ENCODE assay signal across 12 mouse cellular contexts in genomic region chr11:4734179-4734578, GRCm38 (mm10). TPM values are rescaled to one million over a fixed set of nuclear protein-coding genes. Genes with fewer than 3 reads are reported as not detected.
A peak's percentile ranks its signal among the peaks of the same experiment; 100 is the strongest.
DNase-seq lines count a peak whose midpoint lies in the region; ATAC-seq and TF ChIP-seq lines count a peak whose summit lies in the region.
"Had no signal": no experiment of that assay in that cellular context is flagged by ENCODE, and none has a peak within 500 bp of the region (broad histone marks: within the 10 kb centered on the region; RNA-seq: fewer than 3 reads in every experiment).

No protein-coding gene starts in this region.

- no peak overlapping the region for H3K27ac ChIP-seq in kidney, adult 2 months (ENCODE audit: insufficient read depth, low read depth, low read length)
- H3K27ac ChIP-seq in hindbrain, postnatal 0 days = no peak overlapping the region
- H3K27ac ChIP-seq: kidney, embryonic 15.5 days had no signal

- TF ChIP-seq POLR2A in kidney, adult 2 months (IDR thresholded peaks at IDR 0.05; ENCODE audit: low read depth, low read length) = no peak
- TF ChIP-seq POLR2A in brain, embryonic 14.5 days (IDR thresholded peaks at IDR 0.05; ENCODE audit: borderline replicate concordance, extremely low read depth, insufficient read depth, insufficient read length, poor library complexity, severe bottlenecking) = no peak

- H3K4me2 ChIP-seq in hindbrain, postnatal 0 days (ENCODE audit: low read depth, low read length) = no peak overlapping the region
- H3K4me2 ChIP-seq: kidney, embryonic 15.5 days had no signal

- no peak for TF ChIP-seq CTCF in kidney, adult 2 months (conservative IDR thresholded peaks at IDR 0.05; ENCODE audit: insufficient read depth, insufficient read length, low read depth, low read length)
- no peak for TF ChIP-seq CTCF in E14TG2a.4 (conservative IDR thresholded peaks at IDR 0.05; ENCODE audit: low read length)
- peak; percentile 54 for TF ChIP-seq CTCF in brain, embryonic 14.5 days (IDR thresholded peaks at IDR 0.05; ENCODE audit: borderline replicate concordance, extremely low read depth, insufficient read depth, insufficient read length)
- TF ChIP-seq CTCF in hindbrain, postnatal 0 days (IDR thresholded peaks at IDR 0.05; ENCODE audit: low read depth) = peak; percentile 55

- no peaks in the 10 kb centered on the region for H3K4me1 ChIP-seq in kidney, adult 2 months (ENCODE audit: control insufficient read depth, insufficient read depth, low read length)
- peaks cover 74% of the 10 kb centered on the region for H3K4me1 ChIP-seq in E14TG2a.4 (replicated peaks; ENCODE audit: low read depth, low read length)
- 0 out of 2 replicates have a peak, but pooled peaks cover 6% of the 10 kb centered on the region for H3K4me1 ChIP-seq in hindbrain, postnatal 0 days (ENCODE audit: insufficient read depth, low read length)

- H3K27me3 ChIP-seq in kidney, adult 2 months (replicated peaks; ENCODE audit: control insufficient read depth, insufficient read depth, low read length) = no peaks in the 10 kb centered on the region
- H3K27me3 ChIP-seq in E14TG2a.4 (ENCODE audit: insufficient read depth, low read length) = peaks cover 6% of the 10 kb centered on the region
- H3K27me3 ChIP-seq in hindbrain, postnatal 0 days (ENCODE audit: insufficient read depth, low read length) = no peaks in the 10 kb centered on the region
- H3K27me3 ChIP-seq: kidney, embryonic 15.5 days had no signal

- no peaks in the 10 kb centered on the region for H3K9me3 ChIP-seq in E14TG2a.4 (ENCODE audit: low read length)
- no peaks in the 10 kb centered on the region for H3K9me3 ChIP-seq in hindbrain, postnatal 0 days (ENCODE audit: low read length)
- H3K9me3 ChIP-seq: kidney, embryonic 15.5 days had no signal

- H3K4me3 ChIP-seq in kidney, adult 2 months (ENCODE audit: insufficient read depth, low read depth, low read length) = no peak overlapping the region
- H3K4me3 ChIP-seq in E14TG2a.4 (replicated peaks; ENCODE audit: low read length) = peak overlapping the region; percentile 52
- H3K4me3 ChIP-seq in hindbrain, postnatal 0 days (ENCODE audit: low read length) = no peak overlapping the region
- H3K4me3 ChIP-seq: kidney, embryonic 15.5 days had no signal

- WGBS in kidney, adult 2 months = 58% methylated on average over 12 of the region's 12 CpGs
- 31% methylated on average over 12 of the region's 12 CpGs for WGBS in hindbrain, postnatal 0 days

- DNase-seq in kidney, postnatal 10 days = peak; percentile 35
- DNase-seq in kidney, adult 2 months = no peak
- DNase-seq in brain, embryonic 14.5 days (ENCODE audit: low read depth) = peak; percentile 47
- DNase-seq in hindbrain, postnatal 0 days (ENCODE audit: low spot score) = peak; percentile 56
- no peak for DNase-seq in adipocyte (ENCODE audit: low spot score)
- no peak for DNase-seq in adrenal gland, adult 18-20 months (ENCODE audit: low spot score in 2 of 2)
- no peak for DNase-seq in layer of hippocampus, postnatal 36 days
- DNase-seq: cerebellum, adult 9-11 months; heart, adult 18-20 months; heart, postnatal 36 days had no signal

- H3K9ac ChIP-seq in hindbrain, postnatal 0 days (replicated peaks; ENCODE audit: low read length) = no peak overlapping the region
- H3K9ac ChIP-seq: kidney, embryonic 15.5 days had no signal

- ATAC-seq in hindbrain, postnatal 0 days = no peak

- no peaks in the 10 kb centered on the region for H3K36me3 ChIP-seq in kidney, adult 2 months (ENCODE audit: control insufficient read depth, insufficient read depth, low read length)
- peaks cover 29% of the 10 kb centered on the region for H3K36me3 ChIP-seq in E14TG2a.4 (ENCODE audit: insufficient read depth, low read length)
- H3K36me3 ChIP-seq in hindbrain, postnatal 0 days (ENCODE audit: insufficient read depth, low read length) = no peaks in the 10 kb centered on the region
- H3K36me3 ChIP-seq: kidney, embryonic 15.5 days had no signal

RNA-seq across cellular contexts. Expression of gene Cabp7, which starts 12.4 kb away (rescaled TPM):
- not detected in 2 replicates for polyA plus RNA-seq in kidney, adult 2 months (2012; rRNA removed)
- polyA plus RNA-seq in brain, embryonic 14.5 days (2012; rRNA removed) = 5.0 and 5.2 TPM in 2 replicates
- 20.4 and 23.6 TPM in 2 replicates for total RNA-seq in hindbrain, postnatal 0 days (2014; rRNA removed)
- polyA plus RNA-seq in hindbrain, postnatal 0 days (2015; fragmentation: Nextera tagmentation; extraction: Ambion mirVana) = 2.9 and 3.3 TPM in 2 replicates
- total RNA-seq in adrenal gland, adult 18-20 months (2021) = under 1 TPM in 1 of 2 experiments, not detected in 1; 0.45 TPM
- 100 to 1,000 TPM; 287 to 306 TPM for total RNA-seq in layer of hippocampus, postnatal 36 days (2021)
- total RNA-seq: heart, adult 18-20 months; heart, postnatal 36 days had no signal

RNA-seq across cellular contexts. Expression of gene Zmat5, which starts 29.7 kb away (rescaled TPM):
- polyA plus RNA-seq in kidney, adult 2 months (2012; rRNA removed) = 62.6 and 65.1 TPM in 2 replicates
- 40.2 and 57.7 TPM in 2 replicates for polyA plus RNA-seq in brain, embryonic 14.5 days (2012; rRNA removed)
- total RNA-seq in hindbrain, postnatal 0 days (2014; rRNA removed) = 22.7 and 24.5 TPM in 2 replicates
- polyA plus RNA-seq in hindbrain, postnatal 0 days (2015; fragmentation: Nextera tagmentation; extraction: Ambion mirVana) = 56.5 and 58.5 TPM in 2 replicates
- 10 to 100 TPM; 44.7 to 46.3 TPM for total RNA-seq in adrenal gland, adult 18-20 months (2021)
- 10 to 100 TPM; 33.0 to 38.2 TPM for total RNA-seq in layer of hippocampus, postnatal 36 days (2021)

RNA-seq across cellular contexts. Expression of gene Uqcr10, which starts 30.0 kb away (rescaled TPM):
- 2,120 and 2,704 TPM in 2 replicates for polyA plus RNA-seq in kidney, adult 2 months (2012; rRNA removed)
- polyA plus RNA-seq in brain, embryonic 14.5 days (2012; rRNA removed) = 554 and 676 TPM in 2 replicates
- total RNA-seq in hindbrain, postnatal 0 days (2014; rRNA removed) = 183 and 231 TPM in 2 replicates
- 1,048 and 1,063 TPM in 2 replicates for polyA plus RNA-seq in hindbrain, postnatal 0 days (2015; fragmentation: Nextera tagmentation; extraction: Ambion mirVana)
- total RNA-seq in adrenal gland, adult 18-20 months (2021) = 1,000 to 10,000 TPM in 1 of 2 experiments, 100 to 1,000 TPM in 1; 866 to 1,117 TPM
- total RNA-seq in layer of hippocampus, postnatal 36 days (2021) = 100 to 1,000 TPM; 370 to 401 TPM

Comparison
In these comparisons a context has a peak if more than half of its experiments do, and no peak if none do; other contexts are left out.
1. DNase-seq: peak in kidney, postnatal 10 days (single experiment), brain, embryonic 14.5 days (single experiment) and hindbrain, postnatal 0 days (single experiment); none in kidney, adult 2 months (single experiment), adipocyte (single experiment), adrenal gland, adult 18-20 months (0 of 2) and layer of hippocampus, postnatal 36 days (0 of 2).
2. CTCF ChIP-seq: peak in brain, embryonic 14.5 days (single experiment) and hindbrain, postnatal 0 days (single experiment); none in kidney, adult 2 months (single experiment) and E14TG2a.4 (single experiment).
3. RNA of gene Cabp7, which starts 12.4 kb away (total RNA-seq): 287 to 306 TPM in layer of hippocampus, postnatal 36 days and 20.4 to 23.6 TPM in hindbrain, postnatal 0 days; 0.45 TPM in adrenal gland, adult 18-20 months; every median in the first group is over 10 times any median in the second.